Mouse (Mus musculus): ENCODE measurements around the gene Fut9. TPM values are rescaled to one million over a fixed set of nuclear protein-coding genes. Genes with fewer than 3 reads are reported as not detected.

Fut9 gene
- under 1 TPM; 0.29 to 0.74 (median 0.52) TPM for total RNA-seq (2022)

DNA sequence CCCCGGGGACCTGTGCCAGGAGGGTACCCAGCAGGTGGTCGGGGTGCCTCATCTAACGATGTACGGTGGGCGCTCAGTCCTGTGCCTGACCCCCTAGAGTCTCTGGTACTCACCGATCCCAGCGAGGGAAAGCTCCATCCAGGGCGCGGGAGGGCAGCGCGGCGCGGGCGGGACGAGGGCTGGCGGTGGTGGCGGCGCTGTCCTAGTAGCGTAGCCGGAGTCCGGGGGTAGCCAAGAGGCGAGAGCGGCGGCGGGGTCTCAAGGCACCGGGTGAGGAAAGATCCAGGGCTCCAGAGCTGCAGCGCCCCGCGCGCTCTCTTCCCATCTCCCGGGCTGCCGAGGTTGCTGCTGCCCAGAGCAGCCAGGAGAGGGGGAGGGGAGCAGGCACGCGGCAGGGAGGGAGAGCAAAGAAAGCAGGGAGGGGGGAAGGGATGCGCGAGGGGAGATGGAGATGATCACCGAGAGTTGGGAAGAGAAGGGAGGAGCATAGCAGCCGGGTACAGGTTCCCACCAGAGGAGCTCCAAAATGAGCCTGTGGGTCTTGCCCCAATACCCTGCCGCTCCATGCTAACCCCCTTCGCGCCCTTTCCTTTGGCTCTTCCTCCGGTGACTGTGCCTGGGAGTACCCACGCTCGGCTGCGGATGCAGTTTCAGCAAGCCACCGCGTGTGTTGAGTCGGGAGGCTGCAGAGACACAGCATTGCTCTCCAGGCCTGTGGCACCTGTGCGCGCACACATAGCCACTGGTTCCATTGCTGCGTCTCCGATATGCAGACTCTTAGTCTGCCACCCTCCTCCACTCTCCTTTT, at the start of gene Fut9:
Gene Fut9 (minus strand): TSS at position 769 of the 808 bp plus-strand sequence.
- no peak for DNase-seq

DNA sequence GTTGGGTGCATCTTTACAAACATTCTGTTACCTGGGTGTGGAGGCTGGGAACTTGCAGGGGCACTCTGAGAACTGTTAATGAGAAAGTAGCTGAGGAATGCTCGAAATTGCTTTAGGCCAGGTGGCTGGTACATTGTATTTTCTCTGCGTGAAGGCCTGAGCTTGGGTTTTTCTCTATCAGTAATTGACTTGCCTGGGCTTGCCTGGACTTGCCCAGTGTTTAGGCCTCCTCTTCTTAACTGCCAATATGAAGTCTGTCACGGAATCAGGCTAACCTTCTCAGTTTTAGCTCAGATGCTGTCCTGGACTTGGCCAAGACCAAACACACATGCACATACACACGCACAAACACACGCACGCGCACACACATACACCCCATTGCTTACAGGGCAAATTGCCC, 15.7 kb upstream of the Fut9 start:
- DNase-seq = no peak

DNA sequence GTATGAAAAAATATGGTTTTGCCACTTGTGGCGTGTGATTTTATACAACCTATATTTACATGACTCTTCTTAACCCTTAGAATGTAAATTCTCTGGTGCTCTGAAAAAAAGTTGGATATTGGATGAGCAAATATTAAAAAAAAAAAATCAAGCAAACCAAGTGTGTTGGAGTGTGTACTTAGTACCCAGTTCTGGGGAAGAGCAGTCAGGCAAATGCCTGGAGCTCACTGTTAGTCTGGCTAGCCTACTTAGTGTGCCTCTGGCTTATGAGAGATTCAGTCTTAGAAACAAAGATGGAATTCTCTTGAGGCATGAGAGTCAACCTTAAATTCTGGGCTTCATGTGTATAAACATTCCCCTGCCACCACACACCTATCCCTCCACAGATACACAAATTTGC, 13.3 kb upstream of the Fut9 start:
- DNase-seq = no peak

DNA sequence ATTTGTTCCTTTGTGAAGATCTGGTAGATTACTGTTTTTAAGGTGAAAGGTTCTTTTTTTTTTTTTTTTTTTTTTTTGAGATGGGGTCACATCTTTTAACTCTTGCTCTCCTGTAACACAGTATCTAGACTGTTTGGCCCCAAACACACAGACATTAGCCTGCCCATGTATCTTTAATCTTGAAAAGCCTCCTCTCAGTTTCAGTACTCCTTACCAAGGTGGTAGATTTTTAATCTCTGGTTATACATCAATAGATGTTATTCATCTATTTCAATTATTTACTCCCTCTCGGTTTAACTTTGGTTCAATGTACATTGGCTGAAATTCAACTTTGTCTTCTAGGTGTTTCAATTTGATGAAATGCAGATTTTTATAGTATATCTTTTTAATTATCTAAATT, 10.0 kb upstream of the Fut9 start:
- DNase-seq = no peak

DNA sequence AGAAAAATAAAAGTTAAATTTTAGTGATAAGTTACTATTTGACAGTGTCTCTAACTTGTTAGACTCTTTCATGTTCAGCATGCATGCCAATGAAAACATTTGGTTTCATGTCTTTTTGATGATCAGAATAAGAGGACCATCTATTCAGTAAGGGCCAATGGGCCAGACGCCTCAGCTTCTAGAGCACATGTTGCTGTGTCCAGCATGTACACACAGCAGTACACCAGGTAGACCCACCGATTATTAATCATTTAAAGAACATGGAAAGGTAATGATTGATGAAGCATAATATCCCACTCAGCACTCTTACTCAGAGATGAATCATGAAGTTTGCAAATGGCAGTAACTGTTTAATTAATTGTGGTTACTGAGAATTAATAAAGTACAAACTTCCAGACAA, 1.7 kb upstream of the Fut9 start:
- no peak for DNase-seq

DNA sequence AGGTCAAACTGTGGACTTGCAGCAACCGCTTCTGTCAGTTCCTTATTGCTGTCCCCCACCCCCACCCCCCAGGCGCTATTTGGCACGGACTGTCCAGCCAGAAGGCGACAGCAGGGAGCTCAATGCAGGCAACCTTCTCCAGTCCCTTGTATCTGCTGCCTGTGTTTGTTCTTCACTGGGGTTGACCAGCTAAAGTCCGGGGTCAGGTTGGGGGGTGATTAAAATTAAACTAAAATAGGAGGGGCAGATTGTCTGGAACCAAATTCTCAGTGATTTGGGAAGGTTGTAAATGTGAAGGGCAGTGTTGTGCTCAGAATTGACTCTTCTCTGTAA, 206 bp upstream of the Fut9 start:
- no peak for DNase-seq

DNA sequence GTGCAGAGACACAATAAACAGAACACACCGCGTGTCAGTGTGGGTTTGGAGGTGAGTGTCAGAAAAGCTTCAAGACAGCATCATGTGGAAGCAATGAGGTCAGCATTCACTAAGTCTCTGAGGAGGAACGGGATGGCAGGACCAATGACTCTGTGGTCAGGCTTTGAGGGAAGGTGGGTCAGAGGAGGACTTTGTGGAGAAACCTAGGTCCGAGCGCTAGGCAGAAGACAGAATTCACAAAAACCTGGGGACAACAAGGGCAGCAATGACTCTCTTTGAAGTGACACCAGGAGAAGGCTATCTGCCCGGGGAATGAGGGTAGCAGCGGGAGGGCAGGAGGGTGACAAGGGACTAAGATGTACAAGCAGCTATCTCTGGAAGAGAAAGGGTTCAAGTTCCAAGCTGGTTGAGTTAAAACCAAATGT, 981 bp downstream of the Fut9 start:
- no peak for DNase-seq

DNA sequence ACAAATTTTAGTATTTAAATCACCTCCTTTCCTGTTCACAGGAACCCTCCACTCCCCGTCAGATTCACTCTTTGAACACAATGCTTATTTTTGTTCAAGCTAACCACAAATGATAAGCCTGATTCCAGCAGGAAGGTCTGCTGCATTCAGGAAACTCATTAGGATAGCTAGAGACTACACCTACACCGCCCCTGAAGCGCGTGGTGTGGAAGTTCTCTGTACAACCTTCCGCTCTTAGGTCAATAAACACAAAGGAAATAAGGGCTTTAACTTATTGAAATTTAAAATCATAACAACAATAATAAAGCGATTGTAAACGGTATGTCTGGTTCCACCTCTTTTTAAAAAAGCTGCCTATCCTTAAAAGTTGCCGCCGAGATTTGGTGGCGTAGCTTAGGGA, 1.6 kb downstream of the Fut9 start:
- DNase-seq = no peak

DNA sequence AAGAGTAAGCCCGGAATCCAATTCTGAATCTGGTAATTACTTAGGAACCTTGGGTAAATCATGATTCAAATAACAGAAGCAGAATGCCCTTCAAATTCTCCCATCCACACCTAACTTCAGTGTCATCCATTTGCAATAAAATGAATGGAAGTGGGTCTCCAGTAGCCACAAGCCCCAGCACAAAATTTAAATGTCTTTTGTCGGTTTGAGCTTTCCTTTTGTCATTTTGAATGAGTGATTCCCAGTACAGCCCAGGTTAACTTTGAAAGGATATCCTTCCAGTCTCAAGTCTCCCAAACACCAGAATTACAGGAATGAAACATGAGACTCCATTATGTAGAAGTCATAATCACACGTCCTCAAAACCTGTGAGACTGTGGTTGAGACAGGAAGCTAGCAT, 3.9 kb downstream of the Fut9 start:
- DNase-seq = no peak

DNA sequence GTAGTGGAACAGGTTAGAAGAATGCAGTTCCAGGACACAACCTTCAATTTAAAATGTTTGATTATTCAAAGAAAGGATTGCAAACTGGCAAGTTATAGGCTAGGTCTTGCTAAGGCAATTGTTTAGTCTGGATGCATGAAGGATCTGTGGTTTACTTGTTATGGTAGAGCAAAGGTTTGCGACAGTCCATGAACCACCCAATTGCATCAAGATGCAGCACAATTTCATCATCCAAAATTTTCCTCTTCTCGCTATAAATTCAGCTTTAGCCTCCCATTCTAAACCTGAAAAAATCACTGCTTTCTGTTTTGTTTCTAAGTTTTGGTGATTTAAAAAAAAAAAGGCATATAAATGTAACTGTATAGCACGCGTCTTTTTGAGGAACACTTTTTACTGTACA, 14.8 kb downstream of the Fut9 start:
- no peak for DNase-seq

DNA sequence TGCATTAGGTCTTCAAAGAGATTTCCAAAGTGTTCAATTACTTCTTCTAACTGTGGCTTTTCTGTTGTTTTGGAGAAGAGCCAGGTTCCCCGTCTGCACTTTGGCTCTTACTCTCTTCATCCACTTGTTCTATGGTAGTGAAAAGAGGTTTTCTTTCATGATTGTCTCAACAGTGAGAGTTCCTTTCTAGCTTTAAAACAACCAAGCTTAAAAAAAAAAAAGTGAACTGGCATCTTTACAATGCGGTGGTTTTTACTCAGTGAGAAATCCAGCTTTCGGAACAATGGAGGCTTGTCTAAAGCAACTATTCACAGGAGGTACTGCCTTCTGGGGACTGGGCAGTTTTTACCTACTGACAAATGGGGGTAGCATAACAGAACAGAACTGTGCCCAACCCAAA, 31.4 kb downstream of the Fut9 start:
- DNase-seq = no peak

DNA sequence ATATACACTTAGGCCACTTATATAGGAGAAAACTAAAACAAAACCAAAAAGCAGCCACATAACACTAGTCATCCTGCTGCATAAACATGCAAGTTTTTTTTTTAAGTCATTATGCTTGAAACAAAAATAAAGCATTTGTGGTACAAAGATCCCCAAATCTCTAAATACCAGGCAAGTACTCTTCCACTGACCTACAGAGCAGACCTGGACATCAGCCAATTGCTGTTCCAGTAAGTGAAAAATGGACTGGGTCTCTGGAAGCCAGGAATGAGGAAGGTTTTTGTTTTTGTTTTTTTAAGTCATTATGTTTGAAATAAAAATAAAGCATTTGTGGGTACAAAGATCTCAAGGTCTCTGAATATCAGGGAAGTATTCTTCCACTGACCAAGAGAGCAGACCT, 37.0 kb downstream of the Fut9 start:
- no peak for DNase-seq

DNA sequence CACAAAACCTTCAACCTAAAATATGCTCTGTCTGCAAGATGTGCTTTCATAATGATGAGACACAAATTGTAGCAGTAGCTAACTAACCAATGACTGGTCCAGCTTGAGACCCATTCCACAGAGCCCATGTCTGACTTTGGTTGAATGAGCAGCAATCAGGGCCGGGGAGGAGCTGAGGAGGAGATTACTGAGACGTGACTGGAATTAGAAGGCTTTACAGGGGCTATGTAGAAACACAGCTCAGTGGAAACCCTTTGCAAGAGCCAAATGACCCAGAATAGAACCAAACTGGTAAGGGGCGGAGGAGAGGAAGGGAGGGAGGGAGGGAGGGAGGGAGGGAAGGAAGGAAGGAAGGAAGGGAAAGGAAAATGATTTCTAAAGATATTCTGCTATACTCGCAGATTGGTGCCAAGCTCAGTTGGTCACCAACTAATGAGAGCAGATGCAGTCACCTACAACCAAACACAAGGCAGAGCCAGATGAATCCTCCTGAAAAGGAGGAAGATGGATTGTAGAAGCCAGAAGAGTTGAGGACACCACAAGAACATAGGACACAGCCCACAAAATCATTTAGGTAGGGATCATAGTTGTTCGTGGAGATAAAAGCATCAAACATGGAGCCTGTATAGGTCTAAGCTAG, 42.0 kb downstream of the Fut9 start:
- DNase-seq = no peak

DNA sequence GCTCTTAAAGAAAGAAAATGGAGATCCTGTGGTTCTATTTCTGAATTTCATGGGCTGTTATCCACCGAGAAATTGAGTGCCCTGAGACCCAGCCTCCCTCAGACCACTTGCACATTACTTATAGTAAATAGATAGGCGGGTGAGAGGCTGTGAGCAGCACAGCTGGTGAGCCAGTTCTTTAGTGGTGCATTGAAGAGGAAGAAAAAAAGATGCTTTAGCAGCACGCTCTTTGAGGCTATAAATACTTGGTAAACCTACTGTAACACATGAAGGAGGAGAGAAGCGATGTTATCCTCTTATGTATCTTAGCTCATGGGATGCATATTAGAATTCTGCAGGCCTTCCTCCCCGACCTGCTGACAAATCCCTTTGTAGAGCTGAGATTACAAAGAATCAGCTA, 58.5 kb downstream of the Fut9 start:
- no peak for DNase-seq

DNA sequence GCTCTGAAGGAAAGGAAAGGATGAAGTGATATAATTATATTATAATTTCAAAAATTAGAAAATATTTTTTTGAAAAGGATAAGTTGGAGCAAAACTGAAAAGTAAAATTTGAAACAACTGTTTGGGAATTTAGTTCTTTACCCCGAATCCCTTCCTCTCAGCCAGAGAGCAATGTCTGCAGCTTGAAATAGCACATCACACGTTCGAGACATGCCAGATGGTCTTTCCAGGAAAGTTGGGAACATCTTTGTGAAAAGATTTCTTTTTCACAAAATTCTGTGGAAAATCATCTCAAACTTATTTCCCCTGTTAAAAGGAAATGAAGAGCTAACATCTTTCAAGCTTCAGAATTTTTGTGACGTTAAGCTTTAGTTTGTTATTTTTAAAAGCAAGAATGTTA, 61.3 kb downstream of the Fut9 start:
- no peak for DNase-seq

DNA sequence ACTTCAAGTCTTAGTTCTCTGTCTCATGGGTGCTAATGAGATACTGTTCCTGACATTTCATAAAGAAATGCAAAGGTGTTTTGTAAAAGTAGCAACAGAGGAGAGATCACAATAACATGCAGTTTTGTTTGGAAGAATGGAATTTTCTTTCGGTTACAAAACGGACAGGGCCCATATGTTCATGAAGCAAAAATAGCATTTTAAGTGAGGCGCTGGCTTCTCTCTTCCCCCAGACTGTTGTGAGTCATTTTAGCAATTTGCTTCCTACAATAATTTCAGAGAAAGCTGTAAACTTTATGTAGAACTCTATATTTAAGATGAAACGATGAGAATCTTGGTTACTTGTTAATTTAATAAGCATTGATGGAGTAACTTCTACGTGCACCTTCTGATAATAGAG, 78.5 kb downstream of the Fut9 start:
- no peak for DNase-seq

DNA sequence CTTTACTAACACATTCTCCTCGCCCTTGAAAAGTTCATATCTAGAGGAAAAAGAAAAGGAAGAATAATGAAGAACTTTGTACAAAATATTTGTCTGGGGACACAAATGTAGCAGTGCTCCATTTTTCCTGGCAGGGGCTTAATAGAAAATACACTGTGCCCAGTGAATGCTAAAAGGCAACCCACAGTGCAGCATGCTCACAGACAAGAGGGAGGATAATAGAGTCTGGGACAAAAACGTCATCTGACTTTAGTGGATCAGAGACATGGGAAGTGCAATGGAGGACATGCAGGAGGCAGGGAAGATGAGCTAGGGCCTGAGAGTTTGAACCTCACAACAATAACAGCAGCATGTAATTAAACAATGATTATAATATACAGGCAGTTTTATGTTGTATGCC, 86.1 kb downstream of the Fut9 start:
- DNase-seq = no peak

DNA sequence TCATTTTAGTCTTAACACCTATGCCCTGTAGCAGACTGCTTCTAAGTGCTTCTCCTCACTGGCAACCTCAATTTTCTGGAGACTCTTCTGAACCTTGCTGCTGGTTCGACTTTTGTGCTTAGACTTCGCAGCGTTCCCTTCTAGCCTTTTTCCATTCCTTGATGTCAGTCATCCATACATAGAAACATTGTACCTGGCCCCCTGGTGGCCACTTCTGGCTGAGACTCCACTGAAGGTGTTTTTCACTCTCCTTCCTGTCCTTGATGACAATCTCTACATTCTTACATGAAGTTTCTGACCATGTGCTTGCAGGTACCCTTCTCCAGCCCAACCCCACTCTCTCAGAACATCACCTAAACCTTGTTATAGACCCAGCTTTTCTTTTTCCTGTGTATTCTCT, 115.1 kb downstream of the Fut9 start:
- DNase-seq = no peak

DNA sequence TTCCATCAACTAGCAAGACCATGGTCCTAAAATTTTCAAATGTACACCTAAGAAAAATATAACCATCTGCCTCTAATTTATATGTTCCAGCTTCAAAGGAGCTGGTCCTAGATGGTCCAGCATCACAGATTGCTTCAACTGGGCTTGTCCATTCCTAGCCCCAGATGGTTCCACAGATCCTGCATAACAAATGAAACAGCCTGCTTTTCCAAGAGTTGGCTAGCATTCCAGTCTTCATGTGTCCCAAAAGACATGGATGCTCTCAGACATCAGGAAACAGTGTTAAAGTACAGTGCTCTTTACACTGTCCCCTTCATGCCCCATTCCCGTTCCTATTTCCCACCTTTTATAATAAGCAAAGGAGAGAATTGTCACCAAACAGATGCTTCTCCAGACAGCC, 135.8 kb downstream of the Fut9 start:
- no peak for DNase-seq

DNA sequence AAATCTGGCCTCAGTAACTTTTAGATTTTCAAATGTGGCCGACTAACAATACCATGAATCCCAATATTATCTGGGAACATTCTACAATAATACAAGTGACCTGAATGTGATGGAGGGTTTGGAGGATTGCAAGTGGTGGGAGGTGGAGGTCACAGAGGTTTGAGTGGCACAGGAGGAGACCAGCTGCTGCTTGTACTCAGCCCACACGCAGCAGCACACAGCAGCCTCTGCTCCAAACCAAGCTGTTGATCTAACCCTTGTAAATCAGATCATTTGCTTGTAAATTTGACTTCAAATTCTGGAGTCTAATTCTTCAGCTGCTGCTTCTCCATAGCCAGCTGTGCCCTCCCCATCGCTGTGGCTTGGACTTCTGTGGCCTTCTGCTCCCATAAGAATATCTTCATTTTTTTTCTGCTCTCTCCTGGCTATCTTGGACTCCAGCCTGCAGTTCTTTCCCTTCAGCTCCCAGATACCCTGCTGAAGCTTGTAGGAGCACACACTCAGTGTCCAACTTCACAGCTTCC, 138.8 kb downstream of the Fut9 start:
- no peak for DNase-seq

DNA sequence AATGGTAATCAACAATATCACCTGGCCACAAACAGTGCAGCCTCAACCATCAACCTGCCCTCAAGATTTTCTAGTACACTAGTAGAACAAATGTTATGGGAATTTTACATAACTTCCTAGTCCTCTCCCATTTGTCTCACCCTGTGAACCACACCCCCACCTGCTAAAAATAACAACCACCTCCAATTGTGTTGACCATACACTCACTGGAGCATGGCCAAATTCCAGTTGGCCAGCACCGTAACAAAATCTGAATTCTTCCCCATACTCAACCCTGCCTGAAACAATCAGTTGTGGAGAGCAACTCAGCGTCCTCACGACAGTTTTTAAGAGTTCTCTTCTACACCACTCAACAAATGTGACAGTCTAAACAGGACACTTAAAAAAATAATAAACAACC, 141.3 kb downstream of the Fut9 start:
- no peak for DNase-seq

DNA sequence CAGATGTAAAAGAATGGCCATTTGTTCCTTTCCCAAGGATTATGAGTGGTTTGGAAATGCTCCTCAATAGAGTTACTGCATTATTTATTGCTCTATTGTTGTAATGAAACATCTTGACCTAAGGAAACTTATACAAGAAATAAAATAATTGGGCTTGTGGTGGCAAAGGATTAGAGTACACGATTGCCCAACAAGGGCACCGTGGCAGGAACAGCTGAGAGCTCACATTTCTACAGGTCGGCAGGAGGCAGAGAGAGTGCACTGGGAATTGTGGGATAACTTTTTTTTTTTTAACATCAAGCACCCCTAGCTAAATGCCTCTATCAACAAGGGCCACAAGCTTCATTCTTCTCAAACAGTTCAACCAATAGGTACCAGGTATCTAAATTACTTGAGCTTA, 148.1 kb downstream of the Fut9 start:
- DNase-seq = no peak

DNA sequence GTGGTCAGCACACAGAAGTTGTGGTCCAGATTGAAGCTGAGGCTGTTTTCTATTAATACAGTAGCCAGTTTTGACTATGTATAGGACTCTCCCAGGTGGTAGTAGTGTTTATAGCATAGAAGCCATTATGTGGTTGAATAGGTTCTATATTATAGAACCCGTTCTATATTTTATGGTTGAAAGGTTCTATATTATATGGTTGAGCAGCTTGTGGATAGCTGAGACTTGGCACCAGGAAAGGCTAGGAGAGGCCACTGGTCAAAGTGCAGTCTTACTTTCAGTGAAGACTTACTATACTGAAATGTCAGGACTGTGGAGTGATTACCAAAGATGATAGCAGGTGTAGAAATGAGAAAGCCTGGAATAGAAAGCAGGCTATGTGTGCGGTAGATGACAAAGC, 151.9 kb downstream of the Fut9 start:
- no peak for DNase-seq

DNA sequence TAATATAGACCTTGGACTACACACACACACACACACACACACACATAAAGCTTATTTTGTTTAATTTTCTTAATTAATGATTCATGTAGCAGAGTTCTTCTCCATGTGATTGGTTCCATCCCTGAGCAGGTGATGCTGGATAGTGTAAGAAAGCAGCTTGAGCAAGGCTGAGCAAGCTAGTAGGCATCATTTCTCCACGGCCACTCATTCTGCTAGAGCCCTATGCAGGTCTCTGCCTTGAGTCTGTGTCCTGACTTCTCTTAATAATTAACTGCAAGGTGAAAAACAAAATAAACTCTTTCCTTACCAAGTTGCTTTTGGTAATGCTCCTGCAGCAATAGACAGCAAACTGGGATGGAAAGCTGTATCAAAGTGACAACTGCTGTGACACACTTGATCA, 152.5 kb downstream of the Fut9 start:
- no peak for DNase-seq

Measured in adrenal gland, adult 8-10 months (tissue).